Mouse (Mus musculus) hindbrain, embryonic 11.5 days (tissue): Measurements from ENCODE around the gene Kctd10. TPM values are rescaled to one million over a fixed set of nuclear protein-coding genes. Genes with fewer than 3 reads are reported as not detected.

Experiments used
- ATAC-seq: fragments of 200-750 bp; cut with Nextera tagmentation; 2 replicates; pipeline ENCODE4 v1.8.0; 2017; ENCODE audit warnings: mild to moderate bottlenecking, moderate TSS enrichment, moderate library complexity; ENCODE audit not compliant: low FRiP score
- DNase-seq: peaks from one replicate; pipeline ENCODE4 v3.0.0-alpha.2; 2015; ENCODE audit warnings: low spot score
- H3K27ac ChIP-seq: fragments of 300-500 bp; sonication (generic); 2 replicates; pipeline ENCODE4 v1.5.1; 2014; ENCODE audit warnings: mild to moderate bottlenecking, low read depth, low read length
- H3K27me3 ChIP-seq: fragments of 300-500 bp; sonication (generic); 2 replicates; pipeline ENCODE4 v1.6.1; 2014; ENCODE audit warnings: mild to moderate bottlenecking, low read length, moderate library complexity, mixed read lengths; ENCODE audit not compliant: control insufficient read depth, insufficient read depth
- H3K36me3 ChIP-seq: fragments of 300-500 bp; sonication (generic); 2 replicates; pipeline ENCODE4 v1.6.1; 2014; ENCODE audit warnings: mild to moderate bottlenecking, low read length, moderate library complexity, mixed read lengths; ENCODE audit not compliant: control insufficient read depth, insufficient read depth
- H3K4me1 ChIP-seq: fragments of 300-500 bp; sonication (generic); replicated peaks from 2 replicates; pipeline ENCODE4 v1.6.1; 2014; ENCODE audit warnings: low read length, mixed read lengths; ENCODE audit not compliant: control insufficient read depth, insufficient read depth
- H3K4me2 ChIP-seq: fragments of 300-500 bp; sonication (generic); replicated peaks from 2 replicates; pipeline ENCODE4 v1.6.1; 2014; ENCODE audit warnings: mild to moderate bottlenecking, low read depth, low read length
- H3K4me3 ChIP-seq: fragments of 300-500 bp; sonication (generic); 2 replicates; pipeline ENCODE4 v1.5.1; 2014; ENCODE audit warnings: low read depth, low read length
- H3K9ac ChIP-seq: fragments of 300-500 bp; sonication (generic); 2 replicates; pipeline ENCODE4 v1.6.1; 2014; ENCODE audit warnings: low read depth, low read length
- H3K9me3 ChIP-seq: fragments of 300-500 bp; sonication (generic); 2 replicates; pipeline ENCODE4 v1.6.1; 2016; ENCODE audit warnings: low read length; ENCODE audit not compliant: control insufficient read depth
- WGBS: fragments of 180-500 bp; shearing (Covaris S2); extraction: QIAGEN DNeasy Blood & Tissue Kit; methylation state at CpG from one replicate; pipeline ENCODE4 v1.1.7; 2014; 5-methylcytosine and 5-hydroxymethylcytosine counted together
- polyA plus RNA-seq: library from polyadenylated mRNA; unstranded; fragments of >200 nt; fragmentation: Nextera tagmentation; extraction: Ambion mirVana; gene quantifications from 2 replicates; pipeline ENCODE4 v1.2.1, GENCODE M21; 2014

Kctd10 gene
- polyA plus RNA-seq, 1 experiment from 2014 or later: 104 TPM

DNA sequence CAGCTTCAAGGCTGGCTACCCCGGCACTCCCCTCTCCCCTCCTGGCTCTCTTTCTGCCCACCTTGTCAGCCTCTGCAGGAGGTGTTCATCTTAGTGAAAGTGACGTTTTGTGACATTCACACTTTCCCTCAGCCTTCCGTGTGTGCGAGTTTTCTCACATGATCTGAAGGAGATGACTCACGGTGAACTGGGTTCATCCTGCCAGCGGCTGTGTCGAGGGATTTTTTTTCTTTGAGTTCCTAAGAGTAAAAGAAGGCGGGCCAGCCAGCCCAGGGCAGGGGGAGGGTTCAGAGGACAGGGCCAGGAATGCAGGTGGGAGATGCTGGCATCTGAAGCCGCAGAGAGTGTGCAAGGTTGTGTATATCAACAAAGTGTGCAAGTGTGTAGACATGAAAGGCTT is 12.9 kb upstream of the Kctd10 start:
- H3K36me3 ChIP-seq: peaks cover 24% of the 10 kb centered on the region
- H3K4me3 ChIP-seq: no peak overlapping the region
- H3K9ac ChIP-seq: no peak overlapping the region
- no peak overlapping the region for H3K27ac ChIP-seq
- no peaks in the 10 kb centered on the region for H3K9me3 ChIP-seq
- 88% methylated on average over 9 of the region's 9 CpGs for WGBS
- no peak overlapping the region for H3K4me2 ChIP-seq
- no peak for ATAC-seq
- no peak for DNase-seq
- H3K4me1 ChIP-seq: no peaks in the 10 kb centered on the region
- H3K27me3 ChIP-seq: no peaks in the 10 kb centered on the region

DNA sequence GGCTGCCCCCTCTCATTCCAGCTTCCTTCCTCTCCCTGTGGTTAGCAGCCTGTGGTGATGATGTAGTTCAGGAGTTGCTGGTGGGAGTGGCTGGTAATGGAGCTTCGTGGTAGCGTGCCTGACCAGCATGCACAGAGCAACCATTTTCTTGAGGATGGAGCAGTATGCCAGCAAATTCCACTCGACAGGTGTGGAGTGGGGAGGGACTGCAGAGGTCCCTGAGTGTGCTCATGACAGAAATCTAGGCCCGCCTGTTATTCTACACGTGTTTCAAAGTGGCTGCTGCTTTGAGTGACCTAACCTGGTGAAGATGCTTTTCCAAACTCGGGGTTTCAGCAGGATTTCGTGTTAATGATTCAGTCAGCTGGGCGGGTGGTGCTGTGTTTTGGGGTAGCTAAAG is 4.1 kb upstream of the Kctd10 start:
- Histone ChIP-seq H3K4me1 (no peaks in the 10 kb centered on the region), H3K4me2 (no peak overlapping the region), H3K9me3 (no peaks in the 10 kb centered on the region), H3K9ac (no peak overlapping the region), H3K36me3 (peaks cover 10% of the 10 kb centered on the region), H3K27ac (no peak overlapping the region), H3K4me3 (no peak overlapping the region), H3K27me3 (no peaks in the 10 kb centered on the region)
- DNase-seq: no peak
- WGBS: 94% methylated on average over 8 of the region's 8 CpGs
- no peak for ATAC-seq

DNA sequence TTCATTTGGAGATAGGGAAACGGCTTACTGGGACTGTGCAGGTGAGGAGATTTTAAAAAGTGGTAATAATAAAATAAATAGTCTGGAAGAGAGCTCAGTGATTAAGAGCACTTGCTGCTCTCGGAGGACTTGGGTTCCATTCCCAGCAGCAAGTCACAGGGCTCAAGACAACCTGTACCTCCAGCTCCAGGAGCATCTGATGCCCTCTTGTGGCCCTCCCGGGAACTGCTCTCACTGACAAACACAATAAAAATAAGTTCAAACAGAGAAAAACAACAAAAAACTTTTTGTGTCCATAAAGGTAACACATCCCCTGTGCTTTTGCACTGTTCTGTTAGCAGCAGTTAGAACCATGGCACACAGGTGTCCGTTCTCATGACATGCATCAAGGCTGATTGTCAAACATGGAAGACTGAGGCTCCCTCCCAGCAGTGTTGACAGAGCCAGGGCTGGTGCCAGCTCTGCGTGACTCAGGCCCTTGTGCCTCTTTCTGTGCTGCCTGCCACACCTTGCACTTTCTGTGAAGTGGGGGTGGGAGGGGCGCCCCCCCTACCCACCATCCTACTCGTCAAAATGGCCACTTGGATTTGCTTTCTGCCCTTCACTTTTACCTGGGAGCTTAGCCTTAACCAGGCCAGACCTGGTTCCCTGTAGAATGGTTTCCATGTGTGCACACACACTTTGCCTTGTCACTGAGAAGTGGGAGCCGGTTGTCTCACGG is 3.0 kb upstream of the Kctd10 start:
- H3K27me3 ChIP-seq: no peaks in the 10 kb centered on the region
- DNase-seq: peak; percentile 58
- H3K4me2 ChIP-seq: no peak overlapping the region
- no peak overlapping the region for H3K4me3 ChIP-seq
- WGBS: 80% methylated on average over 9 of the region's 9 CpGs
- no peaks in the 10 kb centered on the region for H3K9me3 ChIP-seq
- no peak overlapping the region for H3K9ac ChIP-seq
- H3K27ac ChIP-seq: no peak overlapping the region
- ATAC-seq: no peak
- no peaks in the 10 kb centered on the region for H3K4me1 ChIP-seq
- peaks cover 4% of the 10 kb centered on the region; the same call in 1 of the 2 replicates for H3K36me3 ChIP-seq

DNA sequence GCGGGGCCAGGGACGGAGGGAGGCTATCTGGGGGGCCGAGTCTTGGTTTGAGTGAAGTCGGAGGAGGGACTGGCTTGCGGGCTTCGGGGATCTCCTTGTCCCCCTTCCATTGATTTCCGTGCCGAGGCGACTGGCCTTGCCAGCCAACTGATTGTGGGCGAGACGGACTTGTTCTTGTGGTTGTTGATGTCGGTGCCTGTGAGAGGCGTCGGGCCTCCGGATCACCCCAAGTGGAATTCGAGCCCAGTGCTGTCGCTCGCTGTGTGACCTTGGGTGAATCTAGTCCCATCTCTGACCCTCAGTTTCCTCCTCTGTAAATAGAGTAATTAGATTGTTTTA is 674 bp upstream of the Kctd10 start:
- Histone ChIP-seq H3K9ac (peak overlapping the region; percentile 91), H3K4me2 (peak overlapping the region; percentile 83), H3K4me3 (peak overlapping the region; percentile 73), H3K27ac (peak overlapping the region; percentile 84), H3K4me1 (no peaks in the 10 kb centered on the region; the same call in 1 of the 2 replicates), H3K27me3 (no peaks in the 10 kb centered on the region), H3K36me3 (no peaks in the 10 kb centered on the region; the same call in 1 of the 2 replicates), H3K9me3 (no peaks in the 10 kb centered on the region)
- WGBS: under 1% methylated on average over 18 of the region's 18 CpGs
- no peak for DNase-seq
- ATAC-seq: 0 out of 2 replicates have a peak, but pooled peaks have one; percentile 3

DNA sequence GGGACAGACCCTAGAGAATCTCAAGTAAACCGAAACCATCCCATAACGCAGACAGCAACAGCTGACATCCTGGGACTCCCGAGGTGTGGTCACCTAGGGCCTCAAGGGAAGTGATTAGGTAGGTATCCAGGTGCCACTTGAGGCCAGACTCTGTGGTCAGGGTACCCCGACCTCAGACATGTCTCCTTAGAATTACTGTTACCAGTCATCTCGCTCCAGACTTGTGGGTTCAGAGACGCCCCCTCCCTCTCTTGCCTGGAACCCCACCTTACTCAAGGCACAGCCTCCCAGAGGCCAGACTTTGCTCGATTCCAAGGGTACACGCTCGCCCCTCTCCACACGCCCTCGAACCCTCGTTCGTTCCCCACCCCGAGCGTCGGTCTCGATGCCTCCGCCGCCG is 545 bp downstream of the Kctd10 start:
- ATAC-seq (no peak; the same call in 1 of the 2 replicates), DNase-seq (peak; percentile 50)
- Histone ChIP-seq H3K4me1 (no peaks in the 10 kb centered on the region; the same call in 1 of the 2 replicates), H3K4me2 (peak overlapping the region; percentile 83), H3K9me3 (no peaks in the 10 kb centered on the region), H3K27ac (peak overlapping the region; percentile 84), H3K9ac (peak overlapping the region; percentile 91), H3K4me3 (peak overlapping the region; percentile 73), H3K36me3 (peaks cover 4% of the 10 kb centered on the region; the same call in 1 of the 2 replicates), H3K27me3 (no peaks in the 10 kb centered on the region)
- 2% methylated on average over 20 of the region's 20 CpGs for WGBS

DNA sequence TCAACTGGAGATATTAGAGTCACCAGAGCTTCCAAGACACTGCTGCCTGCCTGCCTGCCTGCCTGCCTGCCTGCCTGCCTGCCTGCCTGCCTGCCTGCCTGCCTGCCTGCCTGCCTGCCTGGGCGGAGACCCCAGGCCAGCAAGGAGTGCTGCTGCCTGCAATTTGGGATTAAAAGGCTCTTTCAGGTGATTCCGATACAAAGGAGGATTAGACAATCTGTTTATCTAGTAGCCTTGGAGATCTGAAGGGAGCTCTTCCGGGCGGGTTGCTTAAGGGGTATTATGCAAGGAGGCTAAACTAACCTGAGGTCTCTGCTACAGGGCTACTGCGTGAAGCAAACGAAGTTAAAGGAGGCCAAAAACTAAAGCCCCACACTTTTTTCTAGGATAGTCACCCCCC is 1.4 kb downstream of the Kctd10 start:
- no peaks in the 10 kb centered on the region for H3K9me3 ChIP-seq
- H3K27ac ChIP-seq: no peak overlapping the region
- DNase-seq (no peak), ATAC-seq (no peak)
- peak overlapping the region; percentile 73 for H3K4me3 ChIP-seq
- peak overlapping the region; percentile 91; the same call in 1 of the 2 replicates for H3K9ac ChIP-seq
- H3K4me2 ChIP-seq: peak overlapping the region; percentile 83
- no peaks in the 10 kb centered on the region; the same call in 1 of the 2 replicates for H3K4me1 ChIP-seq
- no peaks in the 10 kb centered on the region for H3K27me3 ChIP-seq
- 0 out of 2 replicates have a peak, but pooled peaks cover 4% of the 10 kb centered on the region for H3K36me3 ChIP-seq
- 47% methylated on average over 6 of the region's 6 CpGs for WGBS

DNA sequence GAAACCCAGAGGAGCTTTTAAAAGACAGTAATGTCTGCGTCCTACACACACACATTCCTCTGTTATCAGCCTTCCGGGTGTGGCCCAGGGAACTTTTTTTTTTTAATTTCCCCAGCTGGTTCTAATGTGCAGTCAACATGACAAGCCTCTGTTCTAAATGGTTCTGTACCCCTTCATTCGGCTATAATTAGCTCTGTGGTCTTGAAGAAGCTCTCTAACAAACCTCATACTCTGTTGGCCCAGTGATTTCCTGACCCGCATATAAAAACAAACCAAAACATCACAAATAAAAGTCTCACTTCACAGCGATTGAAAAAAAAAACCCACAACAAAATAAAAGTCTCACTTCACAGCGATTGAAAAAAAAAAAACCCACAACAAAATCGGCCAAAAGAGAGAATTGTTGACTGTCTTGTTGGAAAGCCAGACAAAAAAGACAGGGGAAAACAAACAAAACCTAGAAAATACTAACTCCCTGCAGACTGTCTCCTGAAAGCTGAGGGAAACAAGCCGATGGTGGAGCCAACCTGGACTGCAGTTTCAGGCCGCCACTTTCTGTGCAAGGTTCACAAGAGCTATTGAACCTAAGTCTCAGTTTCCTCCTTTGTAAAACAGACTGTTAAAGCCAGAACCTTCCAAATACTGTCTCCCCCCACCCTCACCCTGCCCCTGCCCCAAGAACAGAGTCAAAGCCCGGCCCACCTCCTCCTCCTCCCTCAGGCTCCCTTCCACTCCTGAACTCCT is 2.0 kb downstream of the Kctd10 start:
- Histone ChIP-seq H3K36me3 (0 out of 2 replicates have a peak, but pooled peaks cover 5% of the 10 kb centered on the region), H3K9ac (no peak overlapping the region), H3K4me3 (peak overlapping the region; percentile 73), H3K27me3 (no peaks in the 10 kb centered on the region), H3K27ac (no peak overlapping the region), H3K4me2 (peak overlapping the region; percentile 83; the same call in 1 of the 2 replicates), H3K9me3 (no peaks in the 10 kb centered on the region), H3K4me1 (no peaks in the 10 kb centered on the region; the same call in 1 of the 2 replicates)
- DNase-seq: no peak
- 73% methylated on average over 10 of the region's 10 CpGs for WGBS
- no peak for ATAC-seq

DNA sequence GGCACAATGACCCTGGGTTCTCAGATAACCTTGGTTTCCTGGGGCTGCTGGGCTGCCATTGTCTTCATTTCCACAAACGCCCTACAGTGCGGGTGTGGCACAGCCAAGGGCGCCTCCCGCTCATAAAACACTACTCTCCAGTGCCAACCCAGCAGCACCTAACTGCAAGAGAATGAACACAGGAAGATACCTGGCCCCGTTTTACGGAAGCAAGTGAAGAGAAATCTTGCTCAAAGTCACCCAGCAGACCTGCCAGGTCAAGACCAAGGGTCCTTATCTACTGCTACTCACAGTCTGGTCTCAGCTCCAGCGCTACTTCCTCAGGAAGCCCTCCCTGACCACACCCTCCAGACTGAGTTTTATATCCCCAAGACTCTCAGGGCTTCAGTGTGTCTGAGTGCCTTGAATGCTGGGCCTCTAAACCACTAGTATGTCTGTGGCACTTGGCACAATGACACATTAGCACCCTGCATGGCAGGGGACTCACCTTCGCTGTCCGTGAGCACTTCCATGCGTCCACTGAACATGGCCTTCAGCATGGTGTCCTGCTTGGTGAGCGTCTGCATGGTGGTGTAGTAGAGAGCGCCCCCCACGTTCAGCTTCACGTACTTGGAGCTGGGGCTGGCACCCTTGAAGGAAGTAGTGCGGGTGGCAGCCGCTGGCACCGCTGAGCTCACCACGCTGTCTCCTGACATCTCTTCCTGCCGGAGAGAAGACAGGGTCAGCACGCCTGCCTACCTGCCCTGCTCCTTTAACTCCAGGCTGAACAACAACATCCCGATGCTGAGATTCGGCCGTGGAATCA is 5.7 kb downstream of the Kctd10 start:
- Histone ChIP-seq H3K4me3 (no peak overlapping the region), H3K4me1 (no peaks in the 10 kb centered on the region; the same call in 1 of the 2 replicates), H3K4me2 (no peak overlapping the region), H3K36me3 (peaks cover 12% of the 10 kb centered on the region; the same call in 1 of the 2 replicates), H3K27ac (no peak overlapping the region), H3K9ac (no peak overlapping the region), H3K9me3 (no peaks in the 10 kb centered on the region), H3K27me3 (no peaks in the 10 kb centered on the region)
- no peak for ATAC-seq
- 92% methylated on average over 23 of the region's 23 CpGs for WGBS
- no peak for DNase-seq
